Mouse (Mus musculus) liver, embryonic 12.5 days (tissue): ENCODE measurements around the gene Abhd17a. TPM values are rescaled to one million over a fixed set of nuclear protein-coding genes. Genes with fewer than 3 reads are reported as not detected.

Experiments
- ATAC-seq: fragments of 200-750 bp; cut with Nextera tagmentation; 2 replicates; pipeline ENCODE4 v1.8.0; 2017; ENCODE audit warnings: moderate number of reproducible peaks, mild to moderate bottlenecking, moderate library complexity
- H3K27ac ChIP-seq: fragments of 300-500 bp; sonication (generic); 2 replicates; pipeline ENCODE4 v1.5.1; 2016; ENCODE audit warnings: mild to moderate bottlenecking
- H3K27me3 ChIP-seq: fragments of 300-500 bp; sonication (generic); replicated peaks from 2 replicates; pipeline ENCODE4 v1.6.1; 2016; ENCODE audit warnings: mild to moderate bottlenecking, moderate library complexity
- H3K36me3 ChIP-seq: fragments of 300-500 bp; sonication (generic); 2 replicates; pipeline ENCODE4 v1.6.1; 2016; ENCODE audit warnings: mild to moderate bottlenecking, moderate library complexity
- H3K4me1 ChIP-seq: fragments of 300-500 bp; sonication (generic); 2 replicates; pipeline ENCODE4 v1.6.1; 2016
- H3K4me2 ChIP-seq: fragments of 300-500 bp; sonication (generic); 2 replicates; pipeline ENCODE4 v1.6.1; 2016; ENCODE audit warnings: mild to moderate bottlenecking, moderate library complexity
- H3K4me3 ChIP-seq: fragments of 300-500 bp; sonication (generic); 2 replicates; pipeline ENCODE4 v1.5.1; 2016; ENCODE audit warnings: mild to moderate bottlenecking, moderate library complexity
- H3K9ac ChIP-seq: fragments of 300-500 bp; sonication (generic); 2 replicates; pipeline ENCODE4 v1.6.1; 2016; ENCODE audit warnings: mild to moderate bottlenecking, moderate library complexity
- H3K9me3 ChIP-seq: fragments of 300-500 bp; sonication (generic); replicated peaks from 2 replicates; pipeline ENCODE4 v1.6.1; 2016; ENCODE audit warnings: mild to moderate bottlenecking, moderate library complexity
- WGBS: fragments of 180-500 bp; shearing (Covaris S2); methylation state at CpG from one replicate; pipeline ENCODE4 v1.1.7; 2016; ENCODE audit not compliant: insufficient replicate concordance; 5-methylcytosine and 5-hydroxymethylcytosine counted together
- polyA plus RNA-seq: library from polyadenylated mRNA; unstranded; fragments of >200 nt; fragmentation: Nextera tagmentation; extraction: Ambion mirVana; gene quantifications from 2 replicates; pipeline ENCODE4 v1.2.1, GENCODE M21; 2016

Abhd17a gene
- polyA plus RNA-seq, 1 experiment from 2014 or later: 86.4 TPM

- Histone ChIP-seq H3K9me3 (no peaks in the 10 kb centered on the region), H3K4me1 (peaks cover 85% of the 10 kb centered on the region), H3K36me3 (peaks cover 31% of the 10 kb centered on the region), H3K4me3 (peak overlapping the region; percentile 91), H3K27ac (peak overlapping the region; percentile 99), H3K9ac (peak overlapping the region; percentile 96), H3K4me2 (peak overlapping the region; percentile 100), H3K27me3 (no peaks in the 10 kb centered on the region)
- 24% methylated on average over 2 of the region's 2 CpGs for WGBS
- peak; percentile 71 for ATAC-seq
Measured at GRCm38 (mm10) chr10:80572477-80572876, 17.7 kb downstream of the Abhd17a start.

- no peaks in the 10 kb centered on the region for H3K9me3 ChIP-seq
- 13% methylated on average over 30 of the region's 30 CpGs for WGBS
- ATAC-seq: peak; percentile 55
Measured at GRCm38 (mm10) chr10:80570871-80571836, 19.0 kb downstream of the Abhd17a start.

GRCm38 (mm10) chr10:80570419-80570818, 19.7 kb downstream of the Abhd17a start:
- Histone ChIP-seq H3K4me2 (peak overlapping the region; percentile 100), H3K4me3 (peak overlapping the region; percentile 91), H3K27me3 (no peaks in the 10 kb centered on the region), H3K4me1 (peaks cover 90% of the 10 kb centered on the region), H3K9ac (peak overlapping the region; percentile 96), H3K27ac (peak overlapping the region; percentile 99), H3K36me3 (peaks cover 48% of the 10 kb centered on the region), H3K9me3 (no peaks in the 10 kb centered on the region)
- no peak for ATAC-seq
- 14% methylated on average over 10 of the region's 10 CpGs for WGBS

More at GRCm38 (mm10) chr10:80570871-80571836, 19.0 kb downstream of the Abhd17a start:
- peaks cover 93% of the 10 kb centered on the region for H3K4me1 ChIP-seq
- peak overlapping the region; percentile 91 for H3K4me3 ChIP-seq
- H3K36me3 ChIP-seq: peaks cover 40% of the 10 kb centered on the region
- peak overlapping the region; percentile 99 for H3K27ac ChIP-seq
- H3K4me2 ChIP-seq: peak overlapping the region; percentile 100
- no peaks in the 10 kb centered on the region for H3K27me3 ChIP-seq
- peak overlapping the region; percentile 96 for H3K9ac ChIP-seq

- H3K9me3 ChIP-seq: no peaks in the 10 kb centered on the region
- 5% methylated on average over 10 of the region's 10 CpGs for WGBS
- H3K4me2 ChIP-seq: peak overlapping the region; percentile 100
- H3K36me3 ChIP-seq: peaks cover 46% of the 10 kb centered on the region
- H3K4me1 ChIP-seq: peaks cover 82% of the 10 kb centered on the region
- peak overlapping the region; percentile 99 for H3K27ac ChIP-seq
- peak overlapping the region; percentile 96 for H3K9ac ChIP-seq
- H3K4me3 ChIP-seq: peak overlapping the region; percentile 91
- ATAC-seq: peak; percentile 76
- no peaks in the 10 kb centered on the region for H3K27me3 ChIP-seq
Measured at GRCm38 (mm10) chr10:80569664-80570066, 20.5 kb downstream of the Abhd17a start.

GRCm38 (mm10) chr10:80568876-80569275, 21.3 kb downstream of the Abhd17a start:
- peaks cover 74% of the 10 kb centered on the region for H3K4me1 ChIP-seq

GRCm38 (mm10) chr10:80566375-80567092, 23.6 kb downstream of the Abhd17a start:
- Histone ChIP-seq H3K4me2 (peak overlapping the region; percentile 13; the same call in 1 of the 2 replicates), H3K27me3 (no peaks in the 10 kb centered on the region), H3K27ac (peak overlapping the region; percentile 59), H3K9ac (no peak overlapping the region), H3K4me1 (peaks cover 59% of the 10 kb centered on the region), H3K4me3 (no peak overlapping the region), H3K9me3 (no peaks in the 10 kb centered on the region), H3K36me3 (peaks cover 49% of the 10 kb centered on the region)
- peak; percentile 44 for ATAC-seq
- WGBS: 37% methylated on average over 17 of the region's 17 CpGs

More at GRCm38 (mm10) chr10:80568876-80569275, 21.3 kb downstream of the Abhd17a start:
- Histone ChIP-seq H3K9ac (peak overlapping the region; percentile 56), H3K9me3 (no peaks in the 10 kb centered on the region), H3K27ac (peak overlapping the region; percentile 99), H3K4me3 (peak overlapping the region; percentile 91; the same call in 1 of the 2 replicates), H3K27me3 (no peaks in the 10 kb centered on the region), H3K4me2 (peak overlapping the region; percentile 100), H3K36me3 (peaks cover 46% of the 10 kb centered on the region)
- ATAC-seq: no peak
- WGBS: 93% methylated on average over 29 of the region's 29 CpGs

GRCm38 (mm10) chr10:80561116-80561944, 28.8 kb downstream of the Abhd17a start, which contains the start of gene Rexo1:
TSS of gene Rexo1 (minus strand) at chr10:80561560.
- ATAC-seq: peak; percentile 81
- peak within 1 kb of the TSS; percentile 87 for H3K27ac ChIP-seq
- under 1% methylated on average over 72 of the region's 72 CpGs for WGBS
- peak within 1 kb of the TSS; percentile 91 for H3K9ac ChIP-seq
- H3K27me3 ChIP-seq: no peaks in the 10 kb centered on the region
- H3K4me3 ChIP-seq: peak within 1 kb of the TSS; percentile 96
- H3K4me1 ChIP-seq: peaks cover 57% of the 10 kb centered on the region
- H3K9me3 ChIP-seq: no peaks in the 10 kb centered on the region
- H3K4me2 ChIP-seq: peak within 1 kb of the TSS; percentile 82
- H3K36me3 ChIP-seq: peaks cover 44% of the 10 kb centered on the region

GRCm38 (mm10) chr10:80560621-80561020, 29.5 kb downstream of the Abhd17a start:
- Histone ChIP-seq H3K9ac (peak overlapping the region; percentile 91), H3K4me3 (peak overlapping the region; percentile 96), H3K4me1 (peaks cover 52% of the 10 kb centered on the region), H3K9me3 (no peaks in the 10 kb centered on the region), H3K4me2 (peak overlapping the region; percentile 82), H3K27ac (peak overlapping the region; percentile 87), H3K36me3 (peaks cover 38% of the 10 kb centered on the region), H3K27me3 (no peaks in the 10 kb centered on the region)
- WGBS: 1% methylated on average over 13 of the region's 13 CpGs
- 0 out of 2 replicates have a peak, but pooled peaks have one; percentile 4 for ATAC-seq

GRCm38 (mm10) chr10:80559431-80559830, 30.7 kb downstream of the Abhd17a start:
- H3K4me2 ChIP-seq: peak overlapping the region; percentile 82
- no peaks in the 10 kb centered on the region for H3K9me3 ChIP-seq
- H3K27ac ChIP-seq: peak overlapping the region; percentile 27; the same call in 1 of the 2 replicates
- ATAC-seq: no peak
- peak overlapping the region; percentile 91; the same call in 1 of the 2 replicates for H3K9ac ChIP-seq
- H3K4me1 ChIP-seq: peaks cover 60% of the 10 kb centered on the region
- peaks cover 29% of the 10 kb centered on the region for H3K36me3 ChIP-seq
- 81% methylated on average over 7 of the region's 7 CpGs for WGBS
- peak overlapping the region; percentile 96 for H3K4me3 ChIP-seq
- no peaks in the 10 kb centered on the region for H3K27me3 ChIP-seq

GRCm38 (mm10) chr10:80557346-80557965, 32.7 kb downstream of the Abhd17a start:
- H3K4me2 ChIP-seq: peak overlapping the region; percentile 4; the same call in 1 of the 2 replicates
- 40% methylated on average over 5 of the region's 5 CpGs for WGBS
- peak overlapping the region; percentile 50 for H3K27ac ChIP-seq
- H3K4me1 ChIP-seq: peaks cover 78% of the 10 kb centered on the region
- H3K4me3 ChIP-seq: no peak overlapping the region
- H3K36me3 ChIP-seq: peaks cover 22% of the 10 kb centered on the region
- peak overlapping the region; percentile 46 for H3K9ac ChIP-seq
- ATAC-seq: no peak
- H3K27me3 ChIP-seq: no peaks in the 10 kb centered on the region
- H3K9me3 ChIP-seq: no peaks in the 10 kb centered on the region
